Comparison of ENCODE assay signal across 8 mouse cellular contexts in the genomic region with DNA sequence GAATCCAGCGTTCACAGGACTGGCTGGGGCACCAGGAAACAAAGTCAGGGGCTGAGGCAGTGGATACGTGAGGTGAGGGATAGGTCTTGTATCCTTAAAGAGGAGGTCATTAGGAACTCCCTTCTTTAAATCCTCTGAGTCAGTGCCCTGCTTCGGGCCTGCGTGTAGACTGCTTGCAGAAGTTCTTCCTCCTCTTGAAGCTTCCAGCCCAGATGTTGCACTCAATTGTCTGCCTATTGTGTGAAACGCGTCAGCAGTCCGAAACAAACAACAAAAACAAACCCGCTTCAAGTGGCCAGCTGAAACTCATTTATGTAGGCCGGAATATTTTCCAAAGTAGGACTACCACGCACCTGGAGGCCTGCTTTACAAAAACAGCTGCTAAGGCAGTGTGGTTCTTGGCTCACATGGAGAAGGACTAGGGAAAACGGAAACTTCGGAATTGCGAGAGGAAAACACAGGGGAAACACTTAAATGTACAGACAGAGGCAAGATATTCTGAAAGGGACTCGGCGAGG. TPM values are rescaled to one million over a fixed set of nuclear protein-coding genes. Genes with fewer than 3 reads are reported as not detected.
A peak's percentile ranks its signal among the peaks of the same experiment; 100 is the strongest.
DNase-seq lines count a peak whose midpoint lies in the region; ATAC-seq and TF ChIP-seq lines count a peak whose summit lies in the region.

No protein-coding gene starts in this region.

- WGBS in lung, embryonic 14.5 days, result 27% methylated on average over 15 of the region's 15 CpGs
- WGBS in forebrain, postnatal 0 days, result 12% methylated on average over 15 of the region's 15 CpGs
- 12% methylated on average over 15 of the region's 15 CpGs for WGBS in limb, embryonic 14.5 days
- WGBS in stomach, embryonic 14.5 days, result 30% methylated on average over 15 of the region's 15 CpGs

- DNase-seq in lung, embryonic 14.5 days, result no peak
- DNase-seq in lung, postnatal 10 days, result no peak
- no peak for DNase-seq in forebrain, postnatal 0 days
- DNase-seq in limb, embryonic 14.5 days (ENCODE audit: low spot score), result peak; percentile 63
- DNase-seq in adipocyte (ENCODE audit: low spot score), result no peak
- no peak for DNase-seq in left cerebral cortex, adult 9 months (ENCODE audit: low spot score in 2 of 2)
- DNase-seq in thymus, postnatal 0 days (ENCODE audit: low spot score), result no peak

- H3K4me3 ChIP-seq in lung, embryonic 14.5 days (ENCODE audit: low read depth, low read length), result peak overlapping the region; percentile 23
- H3K4me3 ChIP-seq in forebrain, postnatal 0 days (ENCODE audit: low read depth, low read length), result peak overlapping the region; percentile 32
- H3K4me3 ChIP-seq in limb, embryonic 14.5 days (replicated peaks; ENCODE audit: low read length), result peak overlapping the region; percentile 29
- peak overlapping the region; percentile 17; the same call in 1 of the 2 replicates for H3K4me3 ChIP-seq in stomach, embryonic 14.5 days (ENCODE audit: low read depth, low read length)

- 0 out of 2 replicates have a peak, but pooled peaks have one; percentile 4 for ATAC-seq in lung, embryonic 14.5 days (ENCODE audit: insufficient read depth)
- no peak for ATAC-seq in forebrain, postnatal 0 days
- ATAC-seq in limb, embryonic 14.5 days (ENCODE audit: low FRiP score, low read depth), result peak; percentile 77
- no peak for ATAC-seq in stomach, embryonic 14.5 days (ENCODE audit: insufficient number of reproducible peaks, insufficient read depth, low FRiP score, low read depth)

- H3K4me2 ChIP-seq in lung, embryonic 14.5 days, result peak overlapping the region; percentile 59
- peak overlapping the region; percentile 51 for H3K4me2 ChIP-seq in forebrain, postnatal 0 days (ENCODE audit: low read depth)
- peak overlapping the region; percentile 54 for H3K4me2 ChIP-seq in limb, embryonic 14.5 days (replicated peaks; ENCODE audit: low read depth, low read length, severe bottlenecking)
- H3K4me2 ChIP-seq in stomach, embryonic 14.5 days (replicated peaks; ENCODE audit: low read depth, low read length), result peak overlapping the region; percentile 49

- H3K27me3 ChIP-seq in lung, embryonic 14.5 days (ENCODE audit: insufficient read depth, low read length), result no peaks in the 10 kb centered on the region
- H3K27me3 ChIP-seq in forebrain, postnatal 0 days (ENCODE audit: insufficient read depth, low read length), result no peaks in the 10 kb centered on the region
- H3K27me3 ChIP-seq in limb, embryonic 14.5 days (ENCODE audit: control insufficient read depth, insufficient read depth, low read length), result no peaks in the 10 kb centered on the region
- no peaks in the 10 kb centered on the region for H3K27me3 ChIP-seq in stomach, embryonic 14.5 days (ENCODE audit: control insufficient read depth, insufficient read depth, low read length)

- H3K4me1 ChIP-seq in lung, embryonic 14.5 days (ENCODE audit: insufficient read depth), result no peaks in the 10 kb centered on the region
- peaks cover 7% of the 10 kb centered on the region for H3K4me1 ChIP-seq in forebrain, postnatal 0 days (ENCODE audit: insufficient read depth)
- H3K4me1 ChIP-seq in limb, embryonic 14.5 days (ENCODE audit: control insufficient read depth, insufficient read depth, low read length), result peaks cover 13% of the 10 kb centered on the region
- H3K4me1 ChIP-seq in stomach, embryonic 14.5 days (ENCODE audit: control insufficient read depth, insufficient read depth, low read length), result peaks cover 4% of the 10 kb centered on the region; the same call in 1 of the 2 replicates

- H3K36me3 ChIP-seq in lung, embryonic 14.5 days (ENCODE audit: insufficient read depth), result no peaks in the 10 kb centered on the region
- no peaks in the 10 kb centered on the region for H3K36me3 ChIP-seq in forebrain, postnatal 0 days (ENCODE audit: insufficient read depth)
- no peaks in the 10 kb centered on the region for H3K36me3 ChIP-seq in limb, embryonic 14.5 days (ENCODE audit: control insufficient read depth, insufficient read depth, low read length)
- H3K36me3 ChIP-seq in stomach, embryonic 14.5 days (ENCODE audit: control insufficient read depth, insufficient read depth, low read length), result no peaks in the 10 kb centered on the region

- no peak overlapping the region for H3K27ac ChIP-seq in lung, embryonic 14.5 days (ENCODE audit: low read depth)
- peak overlapping the region; percentile 77 for H3K27ac ChIP-seq in forebrain, postnatal 0 days (ENCODE audit: low read depth, low read length)
- H3K27ac ChIP-seq in limb, embryonic 14.5 days (replicated peaks; ENCODE audit: low read depth, low read length), result 0 out of 2 replicates have a peak overlapping the region, but pooled peaks have one; percentile 2
- no peak overlapping the region for H3K27ac ChIP-seq in stomach, embryonic 14.5 days (ENCODE audit: low read length)

- H3K9me3 ChIP-seq in lung, embryonic 14.5 days (ENCODE audit: low read depth, low read length), result no peaks in the 10 kb centered on the region
- no peaks in the 10 kb centered on the region for H3K9me3 ChIP-seq in forebrain, postnatal 0 days (ENCODE audit: low read length)
- H3K9me3 ChIP-seq in limb, embryonic 14.5 days (ENCODE audit: control insufficient read depth, low read length), result no peaks in the 10 kb centered on the region
- H3K9me3 ChIP-seq in stomach, embryonic 14.5 days (ENCODE audit: control insufficient read depth, low read depth, low read length), result no peaks in the 10 kb centered on the region

- TF ChIP-seq POLR2A in limb, embryonic 14.5 days (IDR thresholded peaks at IDR 0.05; ENCODE audit: borderline replicate concordance, extremely low read depth, insufficient read depth, insufficient read length), result no peak

- no peak for TF ChIP-seq CTCF in lung, embryonic 14.5 days (IDR thresholded peaks at IDR 0.05; ENCODE audit: low read depth)
- TF ChIP-seq CTCF in forebrain, postnatal 0 days (IDR thresholded peaks at IDR 0.05; ENCODE audit: low read depth), result no peak

- H3K9ac ChIP-seq in lung, embryonic 14.5 days, result no peak overlapping the region
- H3K9ac ChIP-seq in forebrain, postnatal 0 days, result peak overlapping the region; percentile 50
- H3K9ac ChIP-seq in limb, embryonic 14.5 days (ENCODE audit: low read depth, low read length, severe bottlenecking), result peak overlapping the region; percentile 36; the same call in 1 of the 2 replicates
- no peak overlapping the region for H3K9ac ChIP-seq in stomach, embryonic 14.5 days (replicated peaks; ENCODE audit: low read depth, low read length)

RNA-seq across cellular contexts. Expression of a gene that starts 55.6 kb away (rescaled TPM):
- 108 and 109 TPM in 2 replicates for polyA plus RNA-seq in lung, embryonic 14.5 days (2014; fragmentation: Nextera tagmentation; extraction: Ambion mirVana)
- 90.4 and 101 TPM in 2 replicates for total RNA-seq in forebrain, postnatal 0 days (2014; rRNA removed)
- polyA plus RNA-seq in forebrain, postnatal 0 days (2015; fragmentation: Nextera tagmentation; extraction: Ambion mirVana), result 128 and 130 TPM in 2 replicates
- polyA plus RNA-seq in limb, embryonic 14.5 days (2012; rRNA removed), result 40.9 and 57.0 TPM in 2 replicates
- 86.9 and 88.7 TPM in 2 replicates for polyA plus RNA-seq in limb, embryonic 14.5 days (2014; fragmentation: Nextera tagmentation; extraction: Ambion mirVana)
- 97.8 and 105 TPM in 2 replicates for polyA plus RNA-seq in stomach, embryonic 14.5 days (2014; fragmentation: Nextera tagmentation; extraction: Ambion mirVana)
- 220 and 243 TPM in 2 replicates for polyA plus RNA-seq in thymus, postnatal 0 days (2015; fragmentation: Nextera tagmentation; extraction: Ambion mirVana)

Comparison
In these comparisons a context has a peak if more than half of its experiments do, and no peak if none do; other contexts are left out.
1. ATAC-seq: peak in lung, embryonic 14.5 days (single experiment) and limb, embryonic 14.5 days (single experiment); none in forebrain, postnatal 0 days (single experiment) and stomach, embryonic 14.5 days (single experiment).
2. H3K27ac ChIP-seq: peak in forebrain, postnatal 0 days (single experiment) and limb, embryonic 14.5 days (single experiment); none in lung, embryonic 14.5 days (single experiment) and stomach, embryonic 14.5 days (single experiment).
3. H3K9ac ChIP-seq: peak in forebrain, postnatal 0 days (single experiment) and limb, embryonic 14.5 days (single experiment); none in lung, embryonic 14.5 days (single experiment) and stomach, embryonic 14.5 days (single experiment).
4. Peak in every context shown above with its lines, with median percentiles within 50 percentile points of each other: H3K4me2 ChIP-seq and H3K4me3 ChIP-seq.